Mouse (Mus musculus): Measurements from ENCODE around the gene Cwc25. TPM values are rescaled to one million over a fixed set of nuclear protein-coding genes. Genes with fewer than 3 reads are reported as not detected.

Gene Cwc25
- 1 to 10 TPM; 8.4 to 9.7 TPM for total RNA-seq (2021)
- long read RNA-seq, experiment 1, transcript Cwc25-201 (10 exons, 3,105 nt): major isoform, 9 of 10 reads
- long read RNA-seq, experiment 1, partial matches to known transcripts: 1 of 10 reads
- long read RNA-seq, experiment 1, other reads (novel, unspliced or antisense): 0 of 10 reads
- long read RNA-seq, experiment 2, transcript Cwc25-201 (10 exons, 3,105 nt): major isoform, 10 of 11 reads
- long read RNA-seq, experiment 2, partial matches to known transcripts: 0 of 11 reads
- long read RNA-seq, experiment 2, other reads (novel, unspliced or antisense): 1 of 11 reads

GRCm38 (mm10) chr11:97766154-97766881, at the start of gene Cwc25:
Gene Cwc25 (minus strand): TSS chr11:97766556.
- peak; percentile 91 for DNase-seq

GRCm38 (mm10) chr11:97815736-97816135, 49.4 kb upstream of the Cwc25 start:
- no peak for DNase-seq

GRCm38 (mm10) chr11:97813746-97814515, 47.6 kb upstream of the Cwc25 start:
- no peak for DNase-seq

- DNase-seq: no peak
These were observed 46.7 kb upstream of the Cwc25 start for GRCm38 (mm10) chr11:97813085-97813484.

- DNase-seq: no peak
These were observed 46.1 kb upstream of the Cwc25 start for GRCm38 (mm10) chr11:97812491-97812921.

- DNase-seq: no peak
These were observed 45.4 kb upstream of the Cwc25 start for GRCm38 (mm10) chr11:97811569-97812362.

- no peak for DNase-seq
These were observed 44.6 kb upstream of the Cwc25 start for GRCm38 (mm10) chr11:97810970-97811369.

GRCm38 (mm10) chr11:97810356-97810755, 44.0 kb upstream of the Cwc25 start:
- DNase-seq: no peak

- no peak for DNase-seq
These were observed 43.1 kb upstream of the Cwc25 start for GRCm38 (mm10) chr11:97809235-97810121.

- DNase-seq: peak; percentile 58
These were observed 42.4 kb upstream of the Cwc25 start for GRCm38 (mm10) chr11:97808621-97809234.

GRCm38 (mm10) chr11:97808093-97808492, 41.7 kb upstream of the Cwc25 start:
- DNase-seq: no peak

- DNase-seq: no peak
These were observed 41.3 kb upstream of the Cwc25 start for GRCm38 (mm10) chr11:97807626-97808025.

- no peak for DNase-seq
These were observed 40.2 kb upstream of the Cwc25 start for GRCm38 (mm10) chr11:97806613-97806964.

- no peak for DNase-seq
These were observed 39.6 kb upstream of the Cwc25 start for GRCm38 (mm10) chr11:97805662-97806612.

- no peak for DNase-seq
These were observed 38.7 kb upstream of the Cwc25 start for GRCm38 (mm10) chr11:97804841-97805661.

- DNase-seq: no peak
These were observed 37.5 kb upstream of the Cwc25 start for GRCm38 (mm10) chr11:97803847-97804246.

- no peak for DNase-seq
These were observed 36.1 kb upstream of the Cwc25 start for GRCm38 (mm10) chr11:97802495-97802894.

GRCm38 (mm10) chr11:97802194-97802470, 35.8 kb upstream of the Cwc25 start:
- no peak for DNase-seq

All from gastrocnemius, postnatal 10 days (tissue).